Mouse (Mus musculus) midbrain, embryonic 12.5 days (tissue): ENCODE data around the gene Phyhipl. TPM values are rescaled to one million over a fixed set of nuclear protein-coding genes. Genes with fewer than 3 reads are reported as not detected.

ENCODE experiments used
- ATAC-seq: fragments of 200-750 bp; cut with Nextera tagmentation; 2 replicates; pipeline ENCODE4 v1.8.0; 2017; ENCODE audit warnings: low read depth, moderate TSS enrichment, moderate library complexity; ENCODE audit not compliant: low FRiP score
- H3K27ac ChIP-seq: fragments of 300-500 bp; sonication (generic); replicated peaks from 2 replicates; pipeline ENCODE4 v1.5.1; 2016; ENCODE audit warnings: mild to moderate bottlenecking
- H3K27me3 ChIP-seq: fragments of 300-500 bp; sonication (generic); 2 replicates; pipeline ENCODE4 v1.6.1; 2016; ENCODE audit warnings: mild to moderate bottlenecking
- H3K36me3 ChIP-seq: fragments of 300-500 bp; sonication (generic); 2 replicates; pipeline ENCODE4 v1.6.1; 2016
- H3K4me1 ChIP-seq: fragments of 300-500 bp; sonication (generic); 2 replicates; pipeline ENCODE4 v1.6.1; 2016
- H3K4me2 ChIP-seq: fragments of 300-500 bp; sonication (generic); replicated peaks from 2 replicates; pipeline ENCODE4 v1.6.1; 2016; ENCODE audit warnings: mild to moderate bottlenecking, moderate library complexity
- H3K4me3 ChIP-seq: fragments of 300-500 bp; sonication (generic); 2 replicates; pipeline ENCODE4 v1.5.1; 2016; ENCODE audit warnings: mild to moderate bottlenecking
- H3K9ac ChIP-seq: fragments of 300-500 bp; sonication (generic); replicated peaks from 2 replicates; pipeline ENCODE4 v1.6.1; 2016; ENCODE audit warnings: mild to moderate bottlenecking, moderate library complexity
- H3K9me3 ChIP-seq: fragments of 300-500 bp; sonication (generic); 2 replicates; pipeline ENCODE4 v1.6.1; 2016; ENCODE audit warnings: mild to moderate bottlenecking
- WGBS: fragments of 180-500 bp; shearing (Covaris S2); methylation state at CpG from one replicate; pipeline ENCODE4 v1.1.7; 2016; 5-methylcytosine and 5-hydroxymethylcytosine counted together
- polyA plus RNA-seq: library from polyadenylated mRNA; unstranded; fragments of >200 nt; fragmentation: Nextera tagmentation; extraction: Ambion mirVana; gene quantifications from 2 replicates; pipeline ENCODE4 v1.2.1, GENCODE M21; 2016

Gene Phyhipl
- polyA plus RNA-seq, 1 experiment from 2014 or later: 64.7 TPM

GRCm38 (mm10) chr10:70654655-70655054 lies 1.1 kb downstream of the Phyhipl start:
- no peak overlapping the region for H3K27ac ChIP-seq
- peaks cover 9% of the 10 kb centered on the region for H3K27me3 ChIP-seq
- H3K4me2 ChIP-seq: no peak overlapping the region
- no peaks in the 10 kb centered on the region for H3K9me3 ChIP-seq
- H3K9ac ChIP-seq: no peak overlapping the region
- no peak overlapping the region for H3K4me3 ChIP-seq
- H3K36me3 ChIP-seq: no peaks in the 10 kb centered on the region
- 84% methylated on average over 4 of the region's 4 CpGs for WGBS
- peaks cover 14% of the 10 kb centered on the region for H3K4me1 ChIP-seq
- ATAC-seq: no peak

GRCm38 (mm10) chr10:70654139-70654538 lies 1.6 kb downstream of the Phyhipl start:
- no peak for ATAC-seq
- Histone ChIP-seq H3K9ac (no peak overlapping the region), H3K27ac (no peak overlapping the region), H3K9me3 (no peaks in the 10 kb centered on the region), H3K36me3 (no peaks in the 10 kb centered on the region), H3K4me3 (no peak overlapping the region), H3K4me1 (peaks cover 14% of the 10 kb centered on the region), H3K27me3 (peaks cover 9% of the 10 kb centered on the region), H3K4me2 (no peak overlapping the region)
- WGBS: 83% methylated on average over 3 of the region's 3 CpGs

GRCm38 (mm10) chr10:70651769-70652648 lies 3.8 kb downstream of the Phyhipl start:
- H3K27ac ChIP-seq: no peak overlapping the region
- ATAC-seq: peak; percentile 94
- 27% methylated on average over 16 of the region's 16 CpGs for WGBS

GRCm38 (mm10) chr10:70648831-70649230 lies 6.9 kb downstream of the Phyhipl start:
- Histone ChIP-seq H3K9ac (no peak overlapping the region), H3K4me3 (no peak overlapping the region), H3K9me3 (no peaks in the 10 kb centered on the region), H3K27ac (no peak overlapping the region), H3K36me3 (no peaks in the 10 kb centered on the region), H3K4me1 (peaks cover 9% of the 10 kb centered on the region), H3K4me2 (no peak overlapping the region), H3K27me3 (peaks cover 9% of the 10 kb centered on the region; the same call in 1 of the 2 replicates)
- no peak for ATAC-seq
- 62% methylated on average over 5 of the region's 5 CpGs for WGBS

More at GRCm38 (mm10) chr10:70651769-70652648, 3.8 kb downstream of the Phyhipl start:
- Histone ChIP-seq H3K4me3 (no peak overlapping the region), H3K4me1 (peaks cover 14% of the 10 kb centered on the region), H3K9ac (no peak overlapping the region), H3K27me3 (peaks cover 9% of the 10 kb centered on the region), H3K9me3 (no peaks in the 10 kb centered on the region), H3K4me2 (peak overlapping the region; percentile 39), H3K36me3 (no peaks in the 10 kb centered on the region)

- 84% methylated on average over 9 of the region's 9 CpGs for whole genome bisulfite sequencing
- Histone ChIP-seq H3K4me1 (peaks cover 9% of the 10 kb centered on the region), H3K9me3 (no peaks in the 10 kb centered on the region), H3K4me2 (no peak overlapping the region), H3K4me3 (no peak overlapping the region), H3K27me3 (no peaks in the 10 kb centered on the region), H3K9ac (no peak overlapping the region), H3K36me3 (no peaks in the 10 kb centered on the region), H3K27ac (no peak overlapping the region)
- ATAC-seq: no peak
Observed at GRCm38 (mm10) chr10:70643131-70643530, 12.6 kb downstream of the Phyhipl start.

- no peaks in the 10 kb centered on the region for H3K9me3 ChIP-seq
- no peak overlapping the region for H3K9ac ChIP-seq
- H3K4me1 ChIP-seq: peaks cover 13% of the 10 kb centered on the region
- no peak overlapping the region for H3K4me3 ChIP-seq
- H3K27ac ChIP-seq: no peak overlapping the region
- ATAC-seq: no peak
- no peaks in the 10 kb centered on the region for H3K27me3 ChIP-seq
- 89% methylated on average over 11 of the region's 11 CpGs for WGBS
- no peak overlapping the region for H3K4me2 ChIP-seq
- H3K36me3 ChIP-seq: no peaks in the 10 kb centered on the region
Observed at GRCm38 (mm10) chr10:70640896-70641596, 14.7 kb downstream of the Phyhipl start.

- Histone ChIP-seq H3K27me3 (no peaks in the 10 kb centered on the region), H3K4me2 (no peak overlapping the region), H3K9ac (no peak overlapping the region), H3K4me3 (no peak overlapping the region), H3K9me3 (no peaks in the 10 kb centered on the region), H3K4me1 (peaks cover 13% of the 10 kb centered on the region), H3K36me3 (no peaks in the 10 kb centered on the region), H3K27ac (no peak overlapping the region)
- 48% methylated on average over 17 of the region's 17 CpGs for WGBS
- ATAC-seq: peak; percentile 44
Observed at GRCm38 (mm10) chr10:70640075-70640737, 15.6 kb downstream of the Phyhipl start.

- WGBS: 65% methylated on average over 12 of the region's 12 CpGs
- Histone ChIP-seq H3K9me3 (no peaks in the 10 kb centered on the region), H3K4me1 (peaks cover 13% of the 10 kb centered on the region), H3K27me3 (no peaks in the 10 kb centered on the region), H3K27ac (no peak overlapping the region), H3K4me3 (no peak overlapping the region), H3K36me3 (no peaks in the 10 kb centered on the region), H3K4me2 (no peak overlapping the region), H3K9ac (no peak overlapping the region)
- no peak for ATAC-seq
Observed at GRCm38 (mm10) chr10:70637640-70638328, 18.0 kb downstream of the Phyhipl start.

- H3K9me3 ChIP-seq: no peaks in the 10 kb centered on the region
- 85% methylated on average over 1 of the region's 1 CpGs for WGBS
- ATAC-seq: no peak
- H3K27ac ChIP-seq: no peak overlapping the region
- peaks cover 10% of the 10 kb centered on the region for H3K4me1 ChIP-seq
- H3K27me3 ChIP-seq: no peaks in the 10 kb centered on the region
- H3K4me3 ChIP-seq: no peak overlapping the region
- H3K36me3 ChIP-seq: no peaks in the 10 kb centered on the region
- H3K9ac ChIP-seq: no peak overlapping the region
- no peak overlapping the region for H3K4me2 ChIP-seq
Observed at GRCm38 (mm10) chr10:70635261-70635660, 20.5 kb downstream of the Phyhipl start.

GRCm38 (mm10) chr10:70631142-70631541 lies 24.6 kb downstream of the Phyhipl start:
- H3K27me3 ChIP-seq: no peaks in the 10 kb centered on the region
- H3K4me3 ChIP-seq: no peak overlapping the region
- WGBS: 81% methylated on average over 1 of the region's 1 CpGs
- no peaks in the 10 kb centered on the region for H3K9me3 ChIP-seq
- H3K4me1 ChIP-seq: no peaks in the 10 kb centered on the region
- no peak for ATAC-seq
- H3K36me3 ChIP-seq: no peaks in the 10 kb centered on the region
- H3K9ac ChIP-seq: no peak overlapping the region
- H3K4me2 ChIP-seq: no peak overlapping the region
- H3K27ac ChIP-seq: no peak overlapping the region

GRCm38 (mm10) chr10:70623461-70623860 lies 32.3 kb downstream of the Phyhipl start:
- no peaks in the 10 kb centered on the region for H3K36me3 ChIP-seq
- no peaks in the 10 kb centered on the region for H3K4me1 ChIP-seq
- H3K9me3 ChIP-seq: no peaks in the 10 kb centered on the region
- no peak for ATAC-seq
- WGBS: 95% methylated on average over 3 of the region's 3 CpGs
- no peak overlapping the region for H3K4me2 ChIP-seq
- H3K27me3 ChIP-seq: no peaks in the 10 kb centered on the region
- H3K27ac ChIP-seq: no peak overlapping the region
- H3K9ac ChIP-seq: no peak overlapping the region
- no peak overlapping the region for H3K4me3 ChIP-seq
